Mouse (Mus musculus) CD4-positive, CD25-positive, alpha-beta regulatory T cell, adult 4 months (primary cell): ENCODE measurements around the gene Lrch4. TPM values are rescaled to one million over a fixed set of nuclear protein-coding genes. Genes with fewer than 3 reads are reported as not detected.
"Not testable (repeated sequence)": the region's sequence is repeated elsewhere in the genome, so short reads cannot be mapped to it uniquely, and the experiment has no call there.

Experiments used
- ATAC-seq: one replicate; pipeline ENCODE4 v1.8.0; 2017
- polyA plus RNA-seq, 2 experiments: library from polyadenylated mRNA; unstranded; fragments of 100-300 nt; shearing (Covaris generic); gene quantifications; one replicate each; pipeline ENCODE4 v1.2.1; 2017

Gene Lrch4
- polyA plus RNA-seq, 2 experiments from 2014 or later, result 46.5 to 81.2 TPM

GRCm38 (mm10) chr5:137613550-137613949, 15.4 kb upstream of the Lrch4 start, which contains the start of gene Pcolce:
TSS of gene Pcolce (minus strand) at chr5:137613784.
- ATAC-seq, result no peak

- ATAC-seq, result not testable (repeated sequence)
Measured at GRCm38 (mm10) chr5:137614921-137615320, 14.0 kb upstream of the Lrch4 start.

- no peak for ATAC-seq
Measured at GRCm38 (mm10) chr5:137615347-137615746, 13.6 kb upstream of the Lrch4 start.

GRCm38 (mm10) chr5:137623937-137624530, 4.9 kb upstream of the Lrch4 start:
- no peak for ATAC-seq

GRCm38 (mm10) chr5:137627991-137628390, 930 bp upstream of the Lrch4 start:
- no peak for ATAC-seq

GRCm38 (mm10) chr5:137629306-137629721, 393 bp downstream of the Lrch4 start:
- ATAC-seq, result no peak

- no peak for ATAC-seq
Measured at GRCm38 (mm10) chr5:137629906-137630545, 1.1 kb downstream of the Lrch4 start.

- no peak for ATAC-seq
Measured at GRCm38 (mm10) chr5:137630602-137631001, 1.7 kb downstream of the Lrch4 start.

GRCm38 (mm10) chr5:137631171-137631570, 2.2 kb downstream of the Lrch4 start:
- ATAC-seq, result peak; percentile 48

GRCm38 (mm10) chr5:137631591-137631990, 2.7 kb downstream of the Lrch4 start:
- ATAC-seq, result no peak

GRCm38 (mm10) chr5:137633397-137634084, 4.6 kb downstream of the Lrch4 start:
- ATAC-seq, result no peak

GRCm38 (mm10) chr5:137639472-137639871, 10.6 kb downstream of the Lrch4 start:
- ATAC-seq, result no peak

- peak; percentile 18 for ATAC-seq
Measured at GRCm38 (mm10) chr5:137641054-137641453, 12.1 kb downstream of the Lrch4 start, which contains the start of gene Sap25. TSS of gene Sap25 (plus strand) at chr5:137641334.

GRCm38 (mm10) chr5:137642886-137643285, 14.0 kb downstream of the Lrch4 start:
- ATAC-seq, result no peak

GRCm38 (mm10) chr5:137644484-137644883, 15.6 kb downstream of the Lrch4 start:
- no peak for ATAC-seq

- peak; percentile 60 for ATAC-seq
Measured at GRCm38 (mm10) chr5:137645091-137645651, 16.2 kb downstream of the Lrch4 start.

GRCm38 (mm10) chr5:137645652-137646091, 16.8 kb downstream of the Lrch4 start, which contains the start of gene Irs3:
TSS of gene Irs3 (minus strand) at chr5:137645714.
- no peak for ATAC-seq

GRCm38 (mm10) chr5:137647827-137648601, 19.1 kb downstream of the Lrch4 start:
- peak; percentile 89 for ATAC-seq

- no peak for ATAC-seq
Measured at GRCm38 (mm10) chr5:137649251-137649650, 20.3 kb downstream of the Lrch4 start.

- no peak for ATAC-seq
Measured at GRCm38 (mm10) chr5:137649669-137650571, 21.0 kb downstream of the Lrch4 start.

- peak; percentile 48 for ATAC-seq
Measured at GRCm38 (mm10) chr5:137652474-137652873, 23.6 kb downstream of the Lrch4 start.
